Mouse (Mus musculus) heart, adult 2 months (tissue): ENCODE data around the gene Ccr4. TPM values are rescaled to one million over a fixed set of nuclear protein-coding genes. Genes with fewer than 3 reads are reported as not detected.

Experiments
- DNase-seq, 2 experiments: peaks; one replicate each; pipeline ENCODE4 v3.0.0; 2021
- H3K27ac ChIP-seq: fragments of 200-600 bp; 2 replicates; pipeline ENCODE4 v1.8.1; 2022
- H3K27me3 ChIP-seq: fragments of 200-500 bp; 2 replicates; pipeline ENCODE4 v1.6.1; 2012; ENCODE audit warnings: mild to moderate bottlenecking, low read length, inconsistent platforms, mixed read lengths; ENCODE audit not compliant: control insufficient read depth, insufficient read depth
- H3K36me3 ChIP-seq: fragments of 200-500 bp; 2 replicates; pipeline ENCODE4 v1.6.1; 2012; ENCODE audit warnings: low read length, inconsistent platforms; ENCODE audit not compliant: control insufficient read depth, insufficient read depth
- H3K4me1 ChIP-seq: fragments of 200-500 bp; 2 replicates; pipeline ENCODE4 v1.6.1; 2011; ENCODE audit warnings: low read length; ENCODE audit not compliant: control insufficient read depth, insufficient read depth
- H3K4me3 ChIP-seq: fragments of 200-600 bp; 2 replicates; pipeline ENCODE4 v1.8.1; 2022
- H3K79me2 ChIP-seq: fragments of 200-500 bp; replicated peaks from 2 replicates; pipeline ENCODE4 v1.6.1; 2012; ENCODE audit warnings: mild to moderate bottlenecking, inconsistent platforms, low read length, moderate library complexity, mixed read lengths; ENCODE audit not compliant: control insufficient read depth, insufficient read depth
- H3K9ac ChIP-seq: fragments of 200-500 bp; 2 replicates; pipeline ENCODE4 v1.6.1; 2012; ENCODE audit warnings: low read depth, mild to moderate bottlenecking, control low read depth, inconsistent platforms, low read length, mixed read lengths
- CTCF ChIP-seq: fragments of 200-600 bp; IDR thresholded peaks from 2 replicates; pipeline ENCODE4 v1.8.1; 2022; ENCODE audit warnings: antibody characterized with exemption, mild to moderate bottlenecking, moderate library complexity
- EP300 ChIP-seq: fragments of 200-500 bp; IDR thresholded peaks from 2 replicates; pipeline ENCODE4 v1.6.1; 2011; ENCODE audit warnings: low read depth, low read length, control low read depth; ENCODE audit not compliant: insufficient read depth
- POLR2A ChIP-seq: fragments of 200-500 bp; IDR thresholded peaks from 2 replicates; pipeline ENCODE4 v1.6.1; 2011; ENCODE audit warnings: mild to moderate bottlenecking, low read depth, low read length, control low read depth; ENCODE audit not compliant: insufficient read depth
- WGBS: fragments of 180-500 bp; shearing (Covaris S2); methylation state at CpG from one replicate; pipeline ENCODE4 v1.1.7; 2018; 5-methylcytosine and 5-hydroxymethylcytosine counted together
- intact Hi-C: fragments of 180-260 bp; cut with DNase I; formaldehyde crosslinking; loops from one replicate; pipeline ENCODE4 v1.15.1; 2025
- polyA plus RNA-seq: library from polyadenylated mRNA; depleted of rRNA; stranded (reverse); fragments of >200 nt; gene quantifications from 2 replicates; pipeline ENCODE4 v1.2.3, GENCODE M21; 2012
- total RNA-seq, 2 experiments: library from RNA; stranded (reverse); gene quantifications; 2 replicates each; pipeline ENCODE4 v1.2.3; 2021

Ccr4 gene
- total and polyA plus RNA-seq, 3 experiments: not detected

- Histone ChIP-seq H3K9ac (no peak overlapping the region), H3K79me2 (no peaks in the 10 kb centered on the region), H3K27ac (no peak overlapping the region), H3K4me3 (no peak overlapping the region), H3K27me3 (no peaks in the 10 kb centered on the region), H3K4me1 (no peaks in the 10 kb centered on the region), H3K36me3 (no peaks in the 10 kb centered on the region)
- intact Hi-C loops: no loop called here
- TF ChIP-seq POLR2A (no peak), EP300 (no peak), CTCF (no peak)
- 74% methylated on average over 7 of the region's 7 CpGs for WGBS
- no peak for DNase-seq
Observed at GRCm38 (mm10) chr9:114496469-114496868, 8.2 kb downstream of the Ccr4 start.

GRCm38 (mm10) chr9:114487481-114488258 lies 17.0 kb downstream of the Ccr4 start:
- no peaks in the 10 kb centered on the region for H3K79me2 ChIP-seq
- no peak overlapping the region for H3K9ac ChIP-seq
- WGBS: 75% methylated on average over 23 of the region's 23 CpGs
- no peak overlapping the region for H3K27ac ChIP-seq
- no peaks in the 10 kb centered on the region for H3K27me3 ChIP-seq
- TF ChIP-seq CTCF (no peak), EP300 (no peak), POLR2A (no peak)
- intact Hi-C loops: no loop called here
- DNase-seq: no peak
- H3K4me1 ChIP-seq: no peaks in the 10 kb centered on the region
- no peaks in the 10 kb centered on the region for H3K36me3 ChIP-seq
- no peak overlapping the region for H3K4me3 ChIP-seq

- 85% methylated on average over 4 of the region's 4 CpGs for WGBS
- DNase-seq: no peak
- no peak overlapping the region for H3K4me3 ChIP-seq
- H3K27me3 ChIP-seq: no peaks in the 10 kb centered on the region
- intact Hi-C loops: no loop called here
- TF ChIP-seq EP300: no peak
- no peak for TF ChIP-seq POLR2A
- no peak for TF ChIP-seq CTCF
- no peaks in the 10 kb centered on the region for H3K36me3 ChIP-seq
- H3K4me1 ChIP-seq: no peaks in the 10 kb centered on the region
- no peak overlapping the region for H3K27ac ChIP-seq
- no peaks in the 10 kb centered on the region for H3K79me2 ChIP-seq
- no peak overlapping the region for H3K9ac ChIP-seq
Observed at GRCm38 (mm10) chr9:114486808-114487207, 17.9 kb downstream of the Ccr4 start.

- intact Hi-C loops: no loop called here
- no peak overlapping the region for H3K27ac ChIP-seq
- 73% methylated on average over 5 of the region's 5 CpGs for WGBS
Observed at GRCm38 (mm10) chr9:114484771-114485170, 19.9 kb downstream of the Ccr4 start.

GRCm38 (mm10) chr9:114480940-114481339 lies 23.8 kb downstream of the Ccr4 start:
- Histone ChIP-seq H3K36me3 (no peaks in the 10 kb centered on the region), H3K4me3 (no peak overlapping the region), H3K4me1 (no peaks in the 10 kb centered on the region), H3K27ac (no peak overlapping the region), H3K79me2 (no peaks in the 10 kb centered on the region), H3K27me3 (no peaks in the 10 kb centered on the region), H3K9ac (no peak overlapping the region)
- TF ChIP-seq POLR2A (no peak), CTCF (no peak)
- DNase-seq: no peak
- intact Hi-C loops: no loop called here
- WGBS: 77% methylated on average over 3 of the region's 3 CpGs

More at GRCm38 (mm10) chr9:114484771-114485170, 19.9 kb downstream of the Ccr4 start:
- no peak overlapping the region for H3K4me3 ChIP-seq
- DNase-seq: no peak
- H3K9ac ChIP-seq: no peak overlapping the region
- no peaks in the 10 kb centered on the region for H3K79me2 ChIP-seq
- TF ChIP-seq POLR2A (no peak), CTCF (no peak), EP300 (no peak)
- no peaks in the 10 kb centered on the region for H3K36me3 ChIP-seq
- no peaks in the 10 kb centered on the region for H3K27me3 ChIP-seq
- H3K4me1 ChIP-seq: no peaks in the 10 kb centered on the region

- H3K36me3 ChIP-seq: no peaks in the 10 kb centered on the region
- intact Hi-C loops: no loop called here
- no peak overlapping the region for H3K4me3 ChIP-seq
- no peak overlapping the region for H3K27ac ChIP-seq
- no peaks in the 10 kb centered on the region for H3K79me2 ChIP-seq
- H3K4me1 ChIP-seq: no peaks in the 10 kb centered on the region
- no peaks in the 10 kb centered on the region for H3K27me3 ChIP-seq
- no peak for DNase-seq
- WGBS: 89% methylated on average over 9 of the region's 9 CpGs
- TF ChIP-seq POLR2A (no peak), CTCF (no peak), EP300 (no peak)
- H3K9ac ChIP-seq: no peak overlapping the region
Observed at GRCm38 (mm10) chr9:114477019-114477418, 27.7 kb downstream of the Ccr4 start.
